Mouse (Mus musculus) yolk sac, embryonic 10.5 days (tissue): ENCODE measurements around the gene Smyd2.

ENCODE experiments used
- DNase-seq: peaks from one replicate; pipeline ENCODE4 v3.0.0-alpha.2; 2017; ENCODE audit warnings: low spot score

Gene Smyd2

GRCm38 (mm10) chr1:189917126-189917500 lies 5.0 kb downstream of the Smyd2 start:
- no peak for DNase-seq

DNA sequence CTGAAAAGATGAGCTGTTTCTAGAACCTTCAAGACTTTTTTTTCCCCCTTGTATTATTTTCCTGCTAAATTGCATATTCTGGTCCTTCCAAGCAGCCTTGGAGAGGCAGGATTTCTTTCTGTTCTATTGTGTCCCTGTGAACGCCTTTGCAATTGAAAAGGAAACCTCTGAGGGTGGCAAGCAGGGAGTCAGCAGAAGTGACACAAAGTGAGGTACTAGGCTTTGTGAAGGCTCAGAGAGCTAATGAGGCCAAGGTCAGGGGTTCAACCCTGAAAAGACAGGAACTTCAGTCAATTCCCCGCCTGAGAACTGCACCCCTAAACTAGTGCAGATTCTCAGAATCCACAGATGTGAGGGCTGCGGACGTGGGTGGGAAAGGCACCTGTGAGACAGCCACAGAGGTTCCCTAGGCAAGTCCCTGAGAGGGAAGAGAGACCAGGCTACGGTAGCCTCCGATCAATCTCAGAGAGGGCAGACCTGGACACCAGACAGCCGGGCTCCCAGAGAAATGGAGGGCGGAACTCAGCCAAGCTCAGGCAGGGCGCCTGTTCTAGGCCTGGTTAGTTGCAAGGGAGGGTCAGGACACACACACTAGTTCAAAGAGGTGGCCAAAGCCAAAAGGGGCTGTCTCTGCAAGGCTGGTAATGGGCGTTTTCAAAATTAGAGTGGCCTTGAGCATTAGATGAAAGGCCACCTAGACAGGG lies 5.6 kb downstream of the Smyd2 start:
- DNase-seq: no peak

DNA sequence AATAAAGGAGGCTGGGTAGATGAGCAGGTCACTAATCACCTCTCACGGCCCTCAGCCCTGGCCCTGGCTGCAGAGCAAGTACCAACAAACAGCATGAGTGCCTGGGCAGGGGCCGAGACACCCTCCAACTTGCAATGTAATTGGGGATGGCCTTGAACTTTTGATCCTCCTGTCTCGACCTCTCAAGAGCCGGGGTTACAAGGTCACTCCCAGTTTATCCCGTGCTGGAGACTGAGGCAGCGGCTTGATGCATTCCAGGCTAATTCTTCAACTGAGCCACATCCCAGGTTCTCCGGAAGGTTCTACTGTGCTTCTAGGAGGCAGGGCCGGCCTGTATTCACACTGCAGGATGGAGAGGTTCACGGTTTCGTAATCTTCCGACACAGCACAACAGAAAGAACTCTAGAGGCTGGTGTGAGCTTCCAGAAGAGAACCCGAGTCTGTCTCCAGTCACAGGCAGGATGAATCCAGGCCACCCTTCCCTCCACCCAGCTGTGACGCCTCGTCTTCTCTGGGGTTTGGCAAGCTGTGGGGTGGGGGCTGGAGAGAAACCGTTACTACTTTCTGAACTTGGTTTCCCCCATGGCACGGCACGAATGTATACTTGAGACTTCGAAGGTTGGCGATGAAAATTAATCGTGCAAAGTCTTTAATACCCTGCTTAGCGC lies 8.9 kb downstream of the Smyd2 start:
- DNase-seq: no peak

DNA sequence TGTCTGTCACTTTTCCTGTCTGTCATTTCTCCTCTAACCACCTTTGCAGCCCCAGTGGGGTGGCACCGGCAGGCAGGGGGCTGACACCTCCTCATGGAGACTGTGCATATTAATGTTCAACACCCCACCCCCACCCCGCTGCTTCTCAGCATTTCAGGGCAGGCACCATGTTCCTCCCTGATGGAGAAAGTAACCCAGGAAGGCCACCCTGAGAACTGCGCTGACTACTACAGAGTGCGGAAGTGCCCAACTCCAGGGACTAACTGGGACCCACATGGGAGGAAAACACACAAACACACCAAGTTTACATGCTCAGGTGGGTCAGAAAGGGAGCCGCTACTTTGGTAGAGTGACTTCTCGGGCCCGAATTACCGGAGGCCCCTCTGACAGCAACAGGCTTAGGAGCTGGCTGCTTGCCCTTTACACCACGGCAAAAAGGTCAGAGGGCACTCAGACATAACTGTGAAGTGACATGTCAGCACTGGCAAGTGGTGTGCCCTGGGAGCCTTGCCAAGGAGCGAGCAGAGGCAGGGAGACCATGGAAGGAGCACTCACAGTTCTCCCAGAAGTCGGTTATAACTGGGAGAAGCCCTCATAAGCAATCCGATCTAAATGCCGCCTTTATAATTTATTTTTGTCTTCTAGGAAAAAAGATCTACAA lies 11.3 kb downstream of the Smyd2 start:
- no peak for DNase-seq

GRCm38 (mm10) chr1:189903169-189903568 lies 19.0 kb downstream of the Smyd2 start:
- DNase-seq: no peak

GRCm38 (mm10) chr1:189902413-189902812 lies 19.8 kb downstream of the Smyd2 start:
- no peak for DNase-seq

DNA sequence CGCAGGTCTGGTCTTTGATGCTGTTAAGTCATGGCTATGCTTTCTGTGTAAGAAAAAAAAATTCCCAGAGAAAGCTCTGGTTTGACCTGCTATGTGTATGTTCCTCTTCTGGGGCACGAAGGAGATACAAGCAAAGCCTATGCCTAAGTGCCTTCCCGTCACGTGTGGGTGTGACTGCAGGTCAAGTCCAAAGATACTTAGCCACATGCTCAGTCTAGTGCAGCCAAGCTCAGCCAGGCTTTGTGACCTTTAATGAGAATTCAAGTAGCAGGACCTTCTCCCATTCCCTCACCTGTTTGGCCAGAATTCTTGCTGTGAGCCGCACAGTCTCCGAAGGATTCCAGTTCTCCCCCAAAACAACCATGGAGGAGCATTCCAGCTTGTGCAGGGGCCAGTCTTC lies 22.6 kb downstream of the Smyd2 start:
- no peak for DNase-seq

DNA sequence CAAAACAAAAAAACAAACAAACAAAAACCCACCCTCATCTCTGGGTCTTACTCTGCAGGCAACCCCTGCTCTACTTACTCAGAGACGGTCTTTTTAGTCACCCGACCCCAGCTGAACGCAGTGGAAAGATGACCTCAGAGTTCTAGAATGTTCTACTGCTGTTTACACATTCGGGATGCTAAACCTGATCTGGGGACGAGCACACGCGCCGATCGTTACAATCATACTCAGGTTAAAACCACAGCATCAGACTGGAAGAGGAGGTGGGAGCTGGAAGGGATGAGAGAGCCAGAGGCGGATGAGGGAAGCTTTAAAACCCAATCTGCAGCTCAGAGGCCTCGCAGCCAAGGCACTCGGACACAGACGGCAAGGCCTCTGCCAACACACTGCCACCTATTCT lies 23.5 kb downstream of the Smyd2 start:
- DNase-seq: no peak

DNA sequence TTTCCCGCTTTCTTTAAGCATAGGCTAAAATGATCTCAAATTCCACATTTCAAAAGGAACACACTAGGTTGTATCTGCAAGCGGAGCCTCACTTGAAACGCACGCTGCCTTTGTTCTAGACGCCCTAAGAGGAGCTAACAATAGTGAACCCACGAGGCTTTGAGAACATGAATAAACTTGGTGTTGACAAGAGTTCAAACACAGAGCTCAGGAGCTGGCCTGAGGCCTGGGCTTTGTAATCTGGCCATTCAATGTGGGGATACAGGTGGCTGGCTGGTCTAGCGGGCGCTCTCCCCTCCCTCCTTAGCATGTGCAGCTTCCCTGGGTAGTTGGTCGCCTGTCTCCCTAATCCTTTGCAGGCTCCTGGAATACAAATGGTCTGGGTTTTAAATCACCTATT lies 24.3 kb downstream of the Smyd2 start:
- DNase-seq: no peak

- no peak for DNase-seq
These were observed 28.0 kb downstream of the Smyd2 start for GRCm38 (mm10) chr1:189894191-189894590.

- no peak for DNase-seq
These were observed 33.4 kb downstream of the Smyd2 start for GRCm38 (mm10) chr1:189888749-189889148.

DNA sequence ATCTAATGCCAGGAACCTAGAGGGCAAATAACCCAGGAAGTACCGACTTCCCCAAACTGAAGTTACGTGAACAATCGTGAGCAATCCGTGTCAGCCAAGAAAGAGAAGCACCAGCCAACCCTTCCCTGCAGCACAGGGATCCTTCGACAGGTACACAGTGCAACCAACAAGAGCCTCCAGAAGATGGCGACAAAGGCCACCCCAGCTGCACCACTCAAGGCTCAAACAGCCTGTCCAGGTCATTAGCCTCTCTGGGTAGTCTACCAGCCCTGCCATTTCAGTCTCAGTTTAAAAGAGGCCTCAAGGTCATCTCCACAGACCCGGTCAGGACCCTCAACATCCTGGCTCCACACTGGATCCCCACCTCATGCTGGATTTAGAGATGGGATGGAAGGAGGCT lies 34.6 kb downstream of the Smyd2 start:
- DNase-seq: peak; percentile 41

GRCm38 (mm10) chr1:189885975-189886374 lies 36.2 kb downstream of the Smyd2 start:
- DNase-seq: no peak

DNA sequence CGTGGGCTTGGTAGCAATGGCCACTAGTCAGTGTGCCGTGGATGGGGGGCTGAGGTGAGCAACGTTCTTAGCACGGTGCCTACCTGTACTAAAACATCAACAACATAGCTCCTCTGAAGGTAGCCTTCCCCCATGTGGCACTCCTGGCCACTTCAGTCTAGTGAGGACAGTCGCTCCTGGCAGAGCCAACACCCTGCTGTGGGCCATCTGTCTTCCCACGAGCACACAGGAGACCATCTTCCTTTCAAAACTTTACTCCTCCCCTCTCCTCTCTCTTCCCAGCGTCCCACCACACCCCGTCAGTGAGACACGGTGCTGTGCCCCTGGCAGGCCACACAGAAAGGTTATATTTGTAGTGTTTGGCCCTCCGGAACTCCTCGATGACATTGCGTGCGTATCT lies 37.2 kb downstream of the Smyd2 start:
- no peak for DNase-seq

DNA sequence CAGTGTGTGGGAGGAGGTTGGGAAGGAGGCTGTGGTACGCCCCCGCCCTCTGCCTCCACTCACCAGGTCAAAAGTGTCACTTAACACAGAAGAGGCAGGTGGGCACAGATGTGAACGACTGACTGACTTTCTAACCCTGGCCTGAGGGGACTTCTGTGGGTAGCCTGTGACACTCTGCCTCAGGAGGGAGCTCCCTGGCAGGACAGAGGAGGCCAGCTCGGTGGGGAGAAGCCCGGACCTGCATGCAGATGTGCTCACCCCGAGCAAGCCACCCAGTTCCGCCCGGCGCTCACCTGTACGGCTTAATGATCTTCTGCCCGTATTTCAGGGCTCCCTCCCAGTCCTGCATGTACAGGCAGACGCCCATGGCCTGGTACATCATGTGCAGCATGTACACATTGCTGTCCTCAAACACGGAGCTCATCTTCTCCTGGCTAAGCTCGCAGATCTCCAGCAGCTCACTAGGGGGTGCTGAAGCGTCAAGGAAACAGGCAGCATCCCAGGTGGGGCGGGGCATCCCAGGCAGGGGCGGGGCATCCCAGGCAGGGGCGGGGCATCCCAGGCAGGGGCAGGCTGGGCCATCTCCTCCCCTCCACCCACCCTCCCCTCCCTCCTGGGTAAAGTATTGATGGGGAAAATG lies 38.5 kb downstream of the Smyd2 start:
- peak; percentile 49 for DNase-seq

DNA sequence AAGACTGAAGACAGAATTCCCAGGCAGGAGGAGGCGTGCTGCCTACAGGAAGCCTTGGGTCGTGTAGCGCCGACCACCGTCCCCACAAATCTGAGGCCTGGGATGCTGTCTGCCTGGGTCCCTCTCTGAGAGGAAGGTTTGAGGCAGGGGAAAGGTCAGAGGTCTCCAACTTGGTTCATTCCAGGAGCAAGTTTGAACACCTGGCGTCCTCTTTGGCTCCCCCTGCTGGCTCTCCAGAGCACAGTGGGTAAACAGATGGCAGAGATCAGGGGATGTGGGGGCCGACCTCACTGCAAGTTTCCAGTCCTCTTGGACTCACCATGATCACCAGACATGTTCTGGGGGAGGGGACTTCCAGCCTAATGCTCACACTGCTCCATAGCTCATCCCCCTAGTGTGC lies 39.3 kb downstream of the Smyd2 start:
- DNase-seq: peak; percentile 57

GRCm38 (mm10) chr1:189880745-189881144 lies 41.4 kb downstream of the Smyd2 start:
- DNase-seq: no peak

- no peak for DNase-seq
These were observed 42.2 kb downstream of the Smyd2 start for GRCm38 (mm10) chr1:189879965-189880364.

- no peak for DNase-seq
These were observed 43.0 kb downstream of the Smyd2 start for GRCm38 (mm10) chr1:189879212-189879611.

DNA sequence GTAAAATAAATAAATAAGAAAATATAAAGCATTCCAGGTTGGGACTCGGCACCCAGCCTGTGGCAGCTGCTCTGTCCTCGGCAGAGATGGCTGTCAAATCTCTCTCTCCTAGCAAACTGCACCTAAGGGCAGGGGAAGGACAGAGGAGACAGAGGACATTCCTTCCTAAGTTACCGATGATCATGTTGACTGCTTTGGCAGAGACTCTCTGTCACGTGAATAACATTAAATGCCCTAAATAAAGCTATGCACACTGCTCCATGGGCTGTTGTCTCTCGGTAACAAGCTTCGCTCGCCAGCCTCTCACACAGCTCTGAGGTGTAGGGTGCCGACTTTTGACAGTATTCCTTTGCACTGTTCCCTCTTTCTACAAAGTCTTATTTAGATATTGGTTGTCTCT lies 46.0 kb downstream of the Smyd2 start:
- DNase-seq: no peak

DNA sequence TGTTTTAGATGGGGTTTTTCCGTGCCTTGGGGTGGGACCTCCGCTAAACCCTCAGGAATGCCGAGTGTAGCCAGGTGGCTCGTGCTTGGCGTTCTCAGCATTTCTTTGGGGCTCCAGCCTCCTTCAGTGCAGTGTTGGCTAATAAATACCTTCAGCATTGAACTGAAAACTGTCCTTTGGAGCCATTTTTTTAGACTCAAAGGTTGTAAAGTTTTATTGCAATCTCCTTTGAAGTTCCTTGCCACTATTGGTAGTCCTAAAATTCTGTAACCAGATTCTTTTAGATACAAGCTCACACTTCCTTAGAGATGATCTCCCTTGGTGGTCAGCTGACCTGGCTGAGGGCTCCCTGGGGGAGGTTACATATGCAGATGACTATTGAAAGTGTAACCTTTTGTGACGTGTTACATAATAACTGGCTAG lies 46.7 kb downstream of the Smyd2 start:
- DNase-seq: peak; percentile 64

- no peak for DNase-seq
These were observed 48.6 kb downstream of the Smyd2 start for GRCm38 (mm10) chr1:189873591-189873990.

GRCm38 (mm10) chr1:189872050-189872449 lies 50.1 kb downstream of the Smyd2 start:
- no peak for DNase-seq
